Mouse (Mus musculus): ENCODE results near the gene Eya3.

The Eya3 gene

DNA sequence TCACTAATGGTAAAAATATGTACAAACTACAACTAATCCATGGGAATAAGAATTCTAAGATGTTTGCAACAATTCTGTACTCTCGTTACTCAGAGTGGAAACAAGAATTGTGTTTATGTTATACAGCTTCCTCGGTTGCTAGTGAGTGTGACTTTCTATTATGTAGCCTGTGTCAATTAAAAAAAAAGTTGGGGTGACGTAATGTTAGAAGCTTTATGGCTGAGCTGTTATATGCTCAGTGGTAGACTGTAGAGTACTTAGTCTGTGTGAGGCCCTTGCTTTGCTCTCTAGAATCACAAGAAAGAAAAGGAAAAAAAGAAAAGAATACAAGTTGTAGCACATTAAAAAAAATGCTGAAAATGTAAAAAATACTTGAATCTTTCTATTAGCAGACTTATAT, 15.0 kb downstream of the Eya3 start:
- H3K27me3 ChIP-seq (ENCODE audit: insufficient read depth, low read length): no peaks in the 10 kb centered on the region
- no peak for TF ChIP-seq POU5F1 (IDR thresholded peaks at IDR 0.05; ENCODE audit: borderline replicate concordance, low read length)
- no peak for TF ChIP-seq CTCF (conservative IDR thresholded peaks at IDR 0.05; ENCODE audit: low read length)
- TF ChIP-seq NANOG (IDR thresholded peaks at IDR 0.05; ENCODE audit: borderline replicate concordance, low read length): no peak
- H3K9me3 ChIP-seq (ENCODE audit: low read length): no peaks in the 10 kb centered on the region

DNA sequence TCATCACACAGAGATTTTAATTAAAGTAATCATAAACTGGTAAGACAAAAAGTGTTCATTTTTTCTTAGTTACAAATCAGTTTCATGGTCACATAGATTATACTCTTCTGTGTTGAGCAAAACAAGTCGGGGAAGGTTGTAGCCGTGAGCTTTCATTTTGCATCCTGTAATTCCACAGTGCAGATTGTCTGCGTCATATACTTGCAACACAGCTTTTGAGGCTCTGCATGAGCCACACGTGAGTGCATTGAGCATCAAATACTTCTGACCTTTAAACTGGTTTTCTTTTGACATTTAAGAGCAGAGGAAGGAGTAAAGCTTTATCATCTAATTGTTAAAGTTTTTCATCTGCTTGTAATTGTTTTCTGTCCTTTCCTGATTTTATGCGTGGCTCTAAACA, 16.5 kb downstream of the Eya3 start:
- TF ChIP-seq NANOG (IDR thresholded peaks at IDR 0.05; ENCODE audit: borderline replicate concordance, low read length): no peak
- TF ChIP-seq POU5F1 (IDR thresholded peaks at IDR 0.05; ENCODE audit: borderline replicate concordance, low read length): no peak
- TF ChIP-seq CTCF (conservative IDR thresholded peaks at IDR 0.05; ENCODE audit: low read length): no peak
- H3K9me3 ChIP-seq (ENCODE audit: low read length): no peaks in the 10 kb centered on the region
- peaks cover 76% of the 10 kb centered on the region for H3K4me1 ChIP-seq (replicated peaks; ENCODE audit: low read depth, low read length)
- H3K36me3 ChIP-seq (ENCODE audit: insufficient read depth, low read length): peaks cover 35% of the 10 kb centered on the region
- no peaks in the 10 kb centered on the region for H3K27me3 ChIP-seq (ENCODE audit: insufficient read depth, low read length)
- H3K4me3 ChIP-seq (replicated peaks; ENCODE audit: low read length): no peak overlapping the region

More for the DNA sequence above, 15.0 kb downstream of the Eya3 start:
- Histone ChIP-seq H3K4me3 (replicated peaks; ENCODE audit: low read length) (no peak overlapping the region), H3K4me1 (replicated peaks; ENCODE audit: low read depth, low read length) (peaks cover 74% of the 10 kb centered on the region), H3K36me3 (ENCODE audit: insufficient read depth, low read length) (peaks cover 24% of the 10 kb centered on the region)

DNA sequence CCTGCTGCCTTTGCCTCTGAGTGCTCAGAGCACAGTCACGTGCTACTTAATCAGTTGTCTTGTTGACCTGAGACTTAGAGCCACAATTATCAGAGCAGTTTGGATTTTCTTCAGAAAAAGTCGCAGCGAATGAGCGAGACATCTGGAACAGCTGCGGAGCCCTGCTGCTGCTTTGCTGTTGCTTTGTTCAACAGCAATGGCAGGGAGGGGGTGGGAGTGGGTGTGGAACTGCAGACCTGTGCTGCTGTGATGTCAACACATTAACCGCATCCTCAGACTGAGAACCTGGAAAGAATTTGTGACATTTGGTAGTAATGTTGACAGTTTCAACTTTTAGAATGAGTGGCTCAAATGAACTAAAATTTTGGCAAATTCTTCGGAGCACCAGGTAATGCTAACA, 20.3 kb downstream of the Eya3 start:
- Histone ChIP-seq H3K9me3 (ENCODE audit: low read length) (no peaks in the 10 kb centered on the region), H3K4me3 (replicated peaks; ENCODE audit: low read length) (no peak overlapping the region), H3K27me3 (ENCODE audit: insufficient read depth, low read length) (no peaks in the 10 kb centered on the region), H3K36me3 (ENCODE audit: insufficient read depth, low read length) (peaks cover 51% of the 10 kb centered on the region), H3K4me1 (replicated peaks; ENCODE audit: low read depth, low read length) (peaks cover 55% of the 10 kb centered on the region)
- no peak for TF ChIP-seq NANOG (IDR thresholded peaks at IDR 0.05; ENCODE audit: borderline replicate concordance, low read length)
- no peak for TF ChIP-seq CTCF (conservative IDR thresholded peaks at IDR 0.05; ENCODE audit: low read length)
- no peak for TF ChIP-seq POU5F1 (IDR thresholded peaks at IDR 0.05; ENCODE audit: borderline replicate concordance, low read length)

DNA sequence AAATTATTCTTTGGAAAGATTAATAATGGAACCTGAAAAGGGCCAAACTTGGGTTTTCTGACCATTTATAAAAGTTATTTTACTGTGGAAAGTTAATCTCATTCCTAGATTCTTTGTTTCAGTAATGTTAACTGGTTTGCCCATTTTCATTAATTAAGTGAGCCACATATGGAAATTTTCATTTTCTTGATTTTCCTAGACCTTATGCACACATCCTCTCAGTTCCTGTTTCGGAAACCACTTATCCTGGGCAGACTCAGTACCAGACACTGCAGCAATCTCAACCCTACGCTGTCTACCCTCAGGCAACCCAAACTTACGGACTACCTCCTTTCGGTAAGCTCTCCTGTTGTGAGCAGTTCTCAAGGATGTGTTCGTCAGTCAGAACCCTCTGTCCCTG, 33.9 kb downstream of the Eya3 start:
- Histone ChIP-seq H3K4me3 (replicated peaks; ENCODE audit: low read length) (no peak overlapping the region), H3K9me3 (ENCODE audit: low read length) (no peaks in the 10 kb centered on the region), H3K36me3 (ENCODE audit: insufficient read depth, low read length) (peaks cover 83% of the 10 kb centered on the region), H3K27me3 (ENCODE audit: insufficient read depth, low read length) (no peaks in the 10 kb centered on the region), H3K4me1 (replicated peaks; ENCODE audit: low read depth, low read length) (peaks cover 7% of the 10 kb centered on the region)
- no peak for TF ChIP-seq NANOG (IDR thresholded peaks at IDR 0.05; ENCODE audit: borderline replicate concordance, low read length)
- no peak for TF ChIP-seq CTCF (conservative IDR thresholded peaks at IDR 0.05; ENCODE audit: low read length)
- no peak for TF ChIP-seq POU5F1 (IDR thresholded peaks at IDR 0.05; ENCODE audit: borderline replicate concordance, low read length)

DNA sequence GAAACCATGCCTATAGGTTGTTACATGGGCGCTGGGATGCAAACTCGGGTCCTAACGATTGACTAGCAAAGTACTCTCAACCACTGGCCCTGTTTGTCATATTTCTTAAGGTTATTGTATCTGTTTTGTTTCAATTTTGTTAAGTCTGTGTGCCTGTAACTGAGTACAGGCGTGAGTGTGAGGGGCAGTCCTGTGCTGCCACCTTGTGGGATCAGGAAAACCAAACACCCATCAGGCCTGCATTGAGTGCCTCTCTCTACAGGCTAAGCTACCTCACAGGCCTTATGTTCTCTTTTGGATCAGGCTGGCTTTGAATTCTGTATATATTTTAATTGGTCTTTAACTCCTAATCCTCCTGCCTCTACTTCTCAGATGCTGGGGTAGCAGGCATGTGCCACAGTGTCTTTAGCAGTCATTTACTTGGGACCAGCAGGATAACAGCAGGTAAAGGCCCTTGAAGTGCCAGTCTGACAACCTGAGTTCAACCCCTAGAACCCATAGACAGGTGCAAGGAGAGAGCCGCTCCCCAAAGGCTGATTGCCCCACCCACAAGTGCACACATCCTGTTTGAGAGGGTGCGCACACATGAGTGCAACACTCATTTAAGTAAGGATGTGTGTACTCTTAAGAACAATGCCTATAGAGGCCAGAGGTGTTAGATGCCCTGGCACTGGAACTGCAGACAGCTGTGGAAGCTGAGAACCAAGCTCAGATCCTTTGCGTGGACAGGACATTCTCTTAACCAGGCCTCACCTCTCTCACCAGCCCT, 38.2 kb downstream of the Eya3 start:
- Histone ChIP-seq H3K9me3 (ENCODE audit: low read length) (no peaks in the 10 kb centered on the region), H3K27me3 (ENCODE audit: insufficient read depth, low read length) (no peaks in the 10 kb centered on the region), H3K4me3 (replicated peaks; ENCODE audit: low read length) (no peak overlapping the region), H3K4me1 (replicated peaks; ENCODE audit: low read depth, low read length) (peaks cover 7% of the 10 kb centered on the region), H3K36me3 (ENCODE audit: insufficient read depth, low read length) (peaks cover 68% of the 10 kb centered on the region)
- TF ChIP-seq CTCF (conservative IDR thresholded peaks at IDR 0.05; ENCODE audit: low read length) (peak; percentile 47), NANOG (IDR thresholded peaks at IDR 0.05; ENCODE audit: borderline replicate concordance, low read length) (no peak), POU5F1 (IDR thresholded peaks at IDR 0.05; ENCODE audit: borderline replicate concordance, low read length) (no peak)

DNA sequence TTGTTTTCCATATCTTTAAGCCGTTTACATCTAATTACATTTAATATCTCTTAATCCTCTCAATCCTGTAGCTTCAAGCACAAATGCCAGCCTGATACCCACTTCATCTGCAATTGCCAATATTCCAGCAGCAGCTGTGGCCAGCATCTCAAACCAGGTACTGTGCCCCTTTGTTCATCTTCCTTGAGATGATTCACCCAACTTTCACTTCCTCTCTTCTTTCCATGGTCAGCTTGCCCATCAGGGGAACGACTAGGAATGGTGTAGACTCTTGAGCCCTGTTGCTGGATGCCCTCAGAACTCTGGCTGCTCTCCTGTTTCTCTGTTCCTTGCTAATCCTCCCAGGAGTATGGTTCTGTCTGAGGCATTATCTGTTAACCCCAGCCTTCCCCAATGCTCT, 50.8 kb downstream of the Eya3 start:
- H3K27me3 ChIP-seq (ENCODE audit: insufficient read depth, low read length): no peaks in the 10 kb centered on the region
- TF ChIP-seq CTCF (conservative IDR thresholded peaks at IDR 0.05; ENCODE audit: low read length): no peak
- no peak for TF ChIP-seq POU5F1 (IDR thresholded peaks at IDR 0.05; ENCODE audit: borderline replicate concordance, low read length)
- peaks cover 76% of the 10 kb centered on the region for H3K36me3 ChIP-seq (ENCODE audit: insufficient read depth, low read length)
- no peaks in the 10 kb centered on the region for H3K4me1 ChIP-seq (replicated peaks; ENCODE audit: low read depth, low read length)
- H3K9me3 ChIP-seq (ENCODE audit: low read length): no peaks in the 10 kb centered on the region
- no peak overlapping the region for H3K4me3 ChIP-seq (replicated peaks; ENCODE audit: low read length)

DNA sequence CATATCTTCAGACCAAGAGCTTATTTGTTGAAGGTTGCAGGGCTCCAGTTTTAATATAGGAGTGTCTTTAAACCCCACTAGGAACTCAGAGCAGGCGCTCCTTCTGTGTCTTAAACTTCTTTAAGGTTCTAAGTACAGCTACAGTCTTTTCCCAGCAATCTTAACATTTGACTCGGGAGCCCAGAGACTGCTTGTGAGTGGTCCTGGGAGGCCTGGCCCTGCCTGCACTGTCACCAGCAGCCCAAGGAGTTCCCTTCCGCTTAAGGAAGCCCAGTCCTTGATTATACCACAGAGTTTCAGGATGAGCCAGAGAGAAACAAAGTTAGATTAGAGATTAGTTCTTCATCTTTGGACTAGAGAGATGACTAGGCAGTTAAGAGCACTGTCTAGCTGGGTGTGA, 54.6 kb downstream of the Eya3 start:
- Histone ChIP-seq H3K27me3 (ENCODE audit: insufficient read depth, low read length) (no peaks in the 10 kb centered on the region), H3K36me3 (ENCODE audit: insufficient read depth, low read length) (peaks cover 76% of the 10 kb centered on the region), H3K4me3 (replicated peaks; ENCODE audit: low read length) (no peak overlapping the region), H3K4me1 (replicated peaks; ENCODE audit: low read depth, low read length) (no peaks in the 10 kb centered on the region; the same call in 1 of the 2 replicates), H3K9me3 (ENCODE audit: low read length) (no peaks in the 10 kb centered on the region)
- TF ChIP-seq POU5F1 (IDR thresholded peaks at IDR 0.05; ENCODE audit: borderline replicate concordance, low read length): no peak
- TF ChIP-seq NANOG (IDR thresholded peaks at IDR 0.05; ENCODE audit: borderline replicate concordance, low read length): no peak
- TF ChIP-seq CTCF (conservative IDR thresholded peaks at IDR 0.05; ENCODE audit: low read length): no peak

DNA sequence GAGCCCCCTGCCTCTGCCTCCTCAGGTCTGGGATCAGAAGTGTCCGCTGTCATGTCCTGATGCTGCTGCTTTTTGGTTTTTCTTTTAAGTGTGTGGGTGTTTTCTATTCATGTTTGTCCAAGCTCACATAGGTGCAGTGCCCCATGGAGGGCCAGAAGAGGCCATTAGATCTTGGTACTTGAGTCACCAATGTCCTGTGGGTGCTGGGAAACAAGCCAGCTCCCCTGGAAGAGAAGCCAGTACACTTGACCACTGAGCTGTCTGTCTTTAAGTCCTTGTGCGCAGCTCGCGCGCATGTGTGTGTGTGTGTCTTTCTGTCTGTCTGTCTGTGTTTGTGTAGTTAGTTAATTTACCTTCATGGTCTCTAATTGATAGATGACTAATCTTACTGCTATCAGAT, 63.3 kb downstream of the Eya3 start:
- Histone ChIP-seq H3K4me3 (replicated peaks; ENCODE audit: low read length) (no peak overlapping the region), H3K27me3 (ENCODE audit: insufficient read depth, low read length) (no peaks in the 10 kb centered on the region), H3K36me3 (ENCODE audit: insufficient read depth, low read length) (peaks cover 94% of the 10 kb centered on the region), H3K4me1 (replicated peaks; ENCODE audit: low read depth, low read length) (0 out of 2 replicates have a peak, but pooled peaks cover 4% of the 10 kb centered on the region), H3K9me3 (ENCODE audit: low read length) (no peaks in the 10 kb centered on the region)
- no peak for TF ChIP-seq POU5F1 (IDR thresholded peaks at IDR 0.05; ENCODE audit: borderline replicate concordance, low read length)
- no peak for TF ChIP-seq CTCF (conservative IDR thresholded peaks at IDR 0.05; ENCODE audit: low read length)
- no peak for TF ChIP-seq NANOG (IDR thresholded peaks at IDR 0.05; ENCODE audit: borderline replicate concordance, low read length)

DNA sequence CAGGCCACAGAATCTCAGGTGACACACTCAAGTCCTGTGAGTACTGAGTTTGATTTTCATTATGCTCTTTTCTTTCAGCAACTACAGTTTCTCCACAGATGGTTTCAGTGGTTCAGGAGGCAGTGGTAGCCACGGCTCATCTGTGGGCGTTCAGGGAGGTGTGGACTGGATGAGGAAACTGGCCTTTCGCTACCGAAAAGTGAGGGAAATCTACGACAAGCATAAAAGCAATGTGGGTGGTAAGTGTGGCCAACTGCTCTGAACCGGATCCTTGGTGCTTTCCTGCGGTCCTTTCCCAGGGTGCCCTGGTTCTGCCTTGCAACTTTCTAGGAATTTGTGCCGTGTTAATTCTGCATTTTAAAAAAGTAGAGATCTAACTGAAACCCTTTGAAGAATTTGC, 68.1 kb downstream of the Eya3 start:
- Histone ChIP-seq H3K4me1 (replicated peaks; ENCODE audit: low read depth, low read length) (0 out of 2 replicates have a peak, but pooled peaks cover 4% of the 10 kb centered on the region), H3K27me3 (ENCODE audit: insufficient read depth, low read length) (no peaks in the 10 kb centered on the region), H3K4me3 (replicated peaks; ENCODE audit: low read length) (no peak overlapping the region), H3K36me3 (ENCODE audit: insufficient read depth, low read length) (peaks cover 91% of the 10 kb centered on the region), H3K9me3 (ENCODE audit: low read length) (no peaks in the 10 kb centered on the region)
- TF ChIP-seq NANOG (IDR thresholded peaks at IDR 0.05; ENCODE audit: borderline replicate concordance, low read length) (no peak), POU5F1 (IDR thresholded peaks at IDR 0.05; ENCODE audit: borderline replicate concordance, low read length) (no peak), CTCF (conservative IDR thresholded peaks at IDR 0.05; ENCODE audit: low read length) (no peak)
